Comparison of ENCODE assay signal across 15 mouse cellular contexts in genomic region chr7:126801057-126801422, GRCm38 (mm10). TPM values are rescaled to one million over a fixed set of nuclear protein-coding genes. Genes with fewer than 3 reads are reported as not detected.
A peak's percentile ranks its signal among the peaks of the same experiment; 100 is the strongest.
DNase-seq lines count a peak whose midpoint lies in the region; ATAC-seq and TF ChIP-seq lines count a peak whose summit lies in the region.
"Had no signal": no experiment of that assay in that cellular context is flagged by ENCODE, and none has a peak within 500 bp of the region (broad histone marks: within the 10 kb centered on the region; RNA-seq: fewer than 3 reads in every experiment).

No protein-coding gene starts in this region.

- no peak for TF ChIP-seq POLR2A in ES-Bruce4 (IDR thresholded peaks at IDR 0.05; ENCODE audit: insufficient read depth, low read length)

- no peaks in the 10 kb centered on the region for H3K27me3 ChIP-seq in heart, embryonic 10.5 days (ENCODE audit: insufficient read depth, poor library complexity, severe bottlenecking)
- no peaks in the 10 kb centered on the region for H3K27me3 ChIP-seq in liver, embryonic 12.5 days (replicated peaks)
- H3K27me3 ChIP-seq in liver, postnatal 0 days (ENCODE audit: insufficient read depth, low read length), result no peaks in the 10 kb centered on the region
- H3K27me3 ChIP-seq in ES-Bruce4 (ENCODE audit: control insufficient read depth, insufficient read depth, low read length, poor library complexity, severe bottlenecking), result no peaks in the 10 kb centered on the region
- no peaks in the 10 kb centered on the region for H3K27me3 ChIP-seq in limb, embryonic 10.5 days (ENCODE audit: low read depth, poor library complexity, severe bottlenecking)

- H3K4me1 ChIP-seq in heart, embryonic 10.5 days, result peaks cover 37% of the 10 kb centered on the region
- peaks cover 72% of the 10 kb centered on the region for H3K4me1 ChIP-seq in liver, embryonic 12.5 days
- H3K4me1 ChIP-seq in liver, postnatal 0 days (ENCODE audit: insufficient read depth), result peaks cover 30% of the 10 kb centered on the region
- H3K4me1 ChIP-seq in ES-Bruce4 (ENCODE audit: control insufficient read depth, insufficient read depth, low read length), result no peaks in the 10 kb centered on the region
- H3K4me1 ChIP-seq in limb, embryonic 10.5 days, result peaks cover 37% of the 10 kb centered on the region

- H3K9ac ChIP-seq in liver, embryonic 12.5 days, result peak overlapping the region; percentile 85; the same call in 1 of the 2 replicates
- H3K9ac ChIP-seq in liver, postnatal 0 days (replicated peaks), result no peak overlapping the region
- H3K9ac ChIP-seq in ES-Bruce4 (ENCODE audit: low read depth, poor library complexity, severe bottlenecking), result no peak overlapping the region
- H3K9ac ChIP-seq: liver, embryonic 14.5 days had no signal

- H3K4me3 ChIP-seq in heart, embryonic 10.5 days, result no peak overlapping the region
- H3K4me3 ChIP-seq in liver, embryonic 12.5 days, result no peak overlapping the region
- no peak overlapping the region for H3K4me3 ChIP-seq in liver, postnatal 0 days (ENCODE audit: low read depth, low read length)
- H3K4me3 ChIP-seq in ES-Bruce4 (ENCODE audit: low read depth, low read length), result 0 out of 2 replicates have a peak overlapping the region, but pooled peaks have one; percentile 84
- H3K4me3 ChIP-seq in limb, embryonic 10.5 days, result 0 out of 2 replicates have a peak overlapping the region, but pooled peaks have one; percentile 89

- no peak for DNase-seq in heart, embryonic 10.5 days (ENCODE audit: low spot score)
- DNase-seq in heart, postnatal 10 days, result no peak
- no peak for DNase-seq in liver, postnatal 0 days
- DNase-seq in limb, embryonic 10.5 days (ENCODE audit: low spot score), result no peak
- DNase-seq in ovary, postnatal 10 days (ENCODE audit: low spot score), result no peak
- DNase-seq in thymus, postnatal 14 days, result no peak
- DNase-seq: adrenal gland, postnatal 36 days; kidney, adult 2 months had no signal

- peaks cover 45% of the 10 kb centered on the region for H3K36me3 ChIP-seq in heart, embryonic 10.5 days
- H3K36me3 ChIP-seq in liver, embryonic 12.5 days, result peaks cover 17% of the 10 kb centered on the region
- H3K36me3 ChIP-seq in liver, postnatal 0 days (replicated peaks; ENCODE audit: insufficient read depth, low read length), result peaks cover 13% of the 10 kb centered on the region
- peaks cover 15% of the 10 kb centered on the region for H3K36me3 ChIP-seq in ES-Bruce4 (ENCODE audit: control insufficient read depth, insufficient read depth, low read length, poor library complexity, severe bottlenecking)
- peaks cover 65% of the 10 kb centered on the region for H3K36me3 ChIP-seq in limb, embryonic 10.5 days

- intact Hi-C loops in heart, postnatal 10 days (cut with DNase I), result no loop called here

- TF ChIP-seq EP300 in liver, postnatal 0 days (IDR thresholded peaks at IDR 0.05; ENCODE audit: low read depth), result no peak
- no peak for TF ChIP-seq EP300 in ES-Bruce4 (IDR thresholded peaks at IDR 0.05; ENCODE audit: insufficient read depth, low read depth, low read length)

- TF ChIP-seq CTCF in liver, postnatal 0 days (IDR thresholded peaks at IDR 0.05; ENCODE audit: low read depth), result no peak
- TF ChIP-seq CTCF in ES-Bruce4 (IDR thresholded peaks at IDR 0.05; ENCODE audit: low read depth, low read length), result no peak

- ATAC-seq in liver, embryonic 12.5 days, result no peak
- no peak for ATAC-seq in liver, postnatal 0 days

- no peaks in the 10 kb centered on the region for H3K9me3 ChIP-seq in heart, embryonic 10.5 days
- H3K9me3 ChIP-seq in liver, embryonic 12.5 days (replicated peaks), result no peaks in the 10 kb centered on the region
- no peaks in the 10 kb centered on the region for H3K9me3 ChIP-seq in liver, postnatal 0 days (ENCODE audit: low read length)
- no peaks in the 10 kb centered on the region for H3K9me3 ChIP-seq in ES-Bruce4 (replicated peaks; ENCODE audit: control insufficient read depth, insufficient read depth, low read length, poor library complexity, severe bottlenecking)
- H3K9me3 ChIP-seq in limb, embryonic 10.5 days (replicated peaks), result no peaks in the 10 kb centered on the region

- WGBS in heart, embryonic 10.5 days, result 94% methylated on average over 16 of the region's 16 CpGs
- WGBS in liver, embryonic 12.5 days (ENCODE audit: insufficient replicate concordance), result 92% methylated on average over 16 of the region's 16 CpGs
- 95% methylated on average over 16 of the region's 16 CpGs for WGBS in liver, postnatal 0 days (ENCODE audit: insufficient replicate concordance)
- WGBS in limb, embryonic 10.5 days, result 97% methylated on average over 16 of the region's 16 CpGs

- no peak overlapping the region for H3K4me2 ChIP-seq in liver, embryonic 12.5 days
- no peak overlapping the region for H3K4me2 ChIP-seq in liver, postnatal 0 days (ENCODE audit: low read depth, low read length)

- peak overlapping the region; percentile 99 for H3K27ac ChIP-seq in heart, embryonic 10.5 days
- no peak overlapping the region for H3K27ac ChIP-seq in liver, embryonic 12.5 days
- no peak overlapping the region for H3K27ac ChIP-seq in liver, postnatal 0 days (ENCODE audit: low read depth)
- no peak overlapping the region for H3K27ac ChIP-seq in ES-Bruce4 (ENCODE audit: insufficient read depth, low read length)
- peak overlapping the region; percentile 95 for H3K27ac ChIP-seq in limb, embryonic 10.5 days
- H3K27ac ChIP-seq: liver, embryonic 14.5 days had no signal

RNA-seq across cellular contexts. Expression of gene Fam57b, which starts 3.6 kb away (rescaled TPM):
- polyA plus RNA-seq in heart, embryonic 10.5 days (2016; fragmentation: Nextera tagmentation; extraction: Ambion mirVana), result 0.06 and 0.38 TPM in 2 replicates
- 10 to 100 TPM; 10.1 to 11.0 TPM for total RNA-seq in heart, postnatal 10 days (2021)
- not detected in 2 replicates for polyA plus RNA-seq in liver, embryonic 12.5 days (2016; fragmentation: Nextera tagmentation; extraction: Ambion mirVana)
- 0.06 and 0.09 TPM in 2 replicates for polyA plus RNA-seq in liver, postnatal 0 days (2015; fragmentation: Nextera tagmentation; extraction: Ambion mirVana)
- polyA plus RNA-seq in ES-Bruce4 (2011; ENCODE audit: insufficient read depth, insufficient read length, low read depth, missing spikeins), result 2.7 and 4.2 TPM in 2 replicates
- polyA plus RNA-seq in limb, embryonic 10.5 days (2016; fragmentation: Nextera tagmentation; extraction: Ambion mirVana), result 0.20 and 0.21 TPM in 2 replicates

RNA-seq across cellular contexts. Expression of gene Ppp4c, which starts 8.7 kb away (rescaled TPM):
- polyA plus RNA-seq in heart, embryonic 10.5 days (2016; fragmentation: Nextera tagmentation; extraction: Ambion mirVana), result 233 and 325 TPM in 2 replicates
- 10 to 100 TPM; 53.2 to 58.2 TPM for total RNA-seq in heart, postnatal 10 days (2021)
- 191 and 205 TPM in 2 replicates for polyA plus RNA-seq in liver, embryonic 12.5 days (2016; fragmentation: Nextera tagmentation; extraction: Ambion mirVana)
- 69.9 and 72.1 TPM in 2 replicates for polyA plus RNA-seq in liver, postnatal 0 days (2015; fragmentation: Nextera tagmentation; extraction: Ambion mirVana)
- polyA plus RNA-seq in ES-Bruce4 (2011; ENCODE audit: insufficient read depth, insufficient read length, low read depth, missing spikeins), result 111 and 127 TPM in 2 replicates
- 450 and 462 TPM in 2 replicates for polyA plus RNA-seq in limb, embryonic 10.5 days (2016; fragmentation: Nextera tagmentation; extraction: Ambion mirVana)

RNA-seq across cellular contexts. Expression of gene Tbx6, which starts 19.8 kb away (rescaled TPM):
- polyA plus RNA-seq in heart, embryonic 10.5 days (2016; fragmentation: Nextera tagmentation; extraction: Ambion mirVana), result 0.23 and 0.53 TPM in 2 replicates
- under 1 TPM; 0.29 to 0.35 TPM for total RNA-seq in heart, postnatal 10 days (2021)
- 0.33 and 0.50 TPM in 2 replicates for polyA plus RNA-seq in liver, embryonic 12.5 days (2016; fragmentation: Nextera tagmentation; extraction: Ambion mirVana)
- 0.14 and 0.29 TPM in 2 replicates for polyA plus RNA-seq in liver, postnatal 0 days (2015; fragmentation: Nextera tagmentation; extraction: Ambion mirVana)
- 1.7 TPM in 2 replicates for polyA plus RNA-seq in ES-Bruce4 (2011; ENCODE audit: insufficient read depth, insufficient read length, low read depth, missing spikeins)
- polyA plus RNA-seq in limb, embryonic 10.5 days (2016; fragmentation: Nextera tagmentation; extraction: Ambion mirVana), result 0.23 and 0.53 TPM in 2 replicates

RNA-seq across cellular contexts. Expression of gene Ypel3, which starts 24.3 kb away (rescaled TPM):
- polyA plus RNA-seq in heart, embryonic 10.5 days (2016; fragmentation: Nextera tagmentation; extraction: Ambion mirVana), result 43.4 and 66.0 TPM in 2 replicates
- total RNA-seq in heart, postnatal 10 days (2021), result 10 to 100 TPM; 61.9 to 71.7 TPM
- 77.2 and 78.5 TPM in 2 replicates for polyA plus RNA-seq in liver, embryonic 12.5 days (2016; fragmentation: Nextera tagmentation; extraction: Ambion mirVana)
- polyA plus RNA-seq in liver, postnatal 0 days (2015; fragmentation: Nextera tagmentation; extraction: Ambion mirVana), result 65.0 and 74.7 TPM in 2 replicates
- 56.8 and 62.1 TPM in 2 replicates for polyA plus RNA-seq in ES-Bruce4 (2011; ENCODE audit: insufficient read depth, insufficient read length, low read depth, missing spikeins)
- 51.7 and 84.9 TPM in 2 replicates for polyA plus RNA-seq in limb, embryonic 10.5 days (2016; fragmentation: Nextera tagmentation; extraction: Ambion mirVana)

RNA-seq across cellular contexts. Expression of gene 4930451I11Rik, which starts 30.4 kb away (rescaled TPM):
- polyA plus RNA-seq in heart, embryonic 10.5 days (2016; fragmentation: Nextera tagmentation; extraction: Ambion mirVana), result not detected in 2 replicates
- total RNA-seq in heart, postnatal 10 days (2021), result not detected
- not detected in 2 replicates for polyA plus RNA-seq in liver, embryonic 12.5 days (2016; fragmentation: Nextera tagmentation; extraction: Ambion mirVana)
- polyA plus RNA-seq in liver, postnatal 0 days (2015; fragmentation: Nextera tagmentation; extraction: Ambion mirVana), result not detected in 2 replicates
- not detected in 2 replicates for polyA plus RNA-seq in ES-Bruce4 (2011; ENCODE audit: insufficient read depth, insufficient read length, low read depth, missing spikeins)
- not detected in 2 replicates for polyA plus RNA-seq in limb, embryonic 10.5 days (2016; fragmentation: Nextera tagmentation; extraction: Ambion mirVana)
- total RNA-seq: adrenal gland, postnatal 36 days; heart, postnatal 25 days; layer of hippocampus, postnatal 14 days had no signal
- polyA plus RNA-seq: frontal cortex, adult 2 months; kidney, adult 2 months; liver, embryonic 14.5 days; thymus, postnatal 0 days had no signal

Comparison
In these comparisons a context has a peak if more than half of its experiments do, and no peak if none do; other contexts are left out.
1. H3K27ac ChIP-seq: peak in heart, embryonic 10.5 days (single experiment) and limb, embryonic 10.5 days (single experiment); none in liver, embryonic 12.5 days (single experiment), liver, postnatal 0 days (single experiment) and ES-Bruce4 (single experiment).
2. H3K4me3 ChIP-seq: peak in ES-Bruce4 (single experiment) and limb, embryonic 10.5 days (single experiment); none in heart, embryonic 10.5 days (single experiment), liver, embryonic 12.5 days (single experiment) and liver, postnatal 0 days (single experiment).